Mouse (Mus musculus) brain, embryonic 14.5 days (tissue): ENCODE data around the gene Dscaml1. TPM values are rescaled to one million over a fixed set of nuclear protein-coding genes. Genes with fewer than 3 reads are reported as not detected.
A peak's percentile ranks its signal among the peaks of the same experiment; 100 is the strongest.

ENCODE experiments used
- DNase-seq: peaks from one replicate; pipeline ENCODE4 v3.0.0-alpha.2; 2011; ENCODE audit warnings: low read depth
- CTCF ChIP-seq: fragments of 200-500 bp; IDR thresholded peaks from 2 replicates; pipeline ENCODE4 v1.5.1; 2012; ENCODE audit warnings: inconsistent platforms, mild to moderate bottlenecking, moderate library complexity, borderline replicate concordance; ENCODE audit not compliant: insufficient read depth, insufficient read length; ENCODE audit errors: extremely low read depth
- POLR2A ChIP-seq: fragments of 200-500 bp; IDR thresholded peaks from 2 replicates; pipeline ENCODE4 v1.6.1; 2012; ENCODE audit warnings: mild to moderate bottlenecking, inconsistent platforms, borderline replicate concordance; ENCODE audit not compliant: poor library complexity, insufficient read depth, insufficient read length, severe bottlenecking; ENCODE audit errors: extremely low read depth
- polyA plus RNA-seq: library from polyadenylated mRNA; depleted of rRNA; stranded (reverse); fragments of >200 nt; gene quantifications from 2 replicates; pipeline ENCODE4 v1.2.3, GENCODE M21; 2012; rRNA removed

Dscaml1 gene
- polyA plus RNA-seq, 1 experiment: 36.8 TPM

DNA sequence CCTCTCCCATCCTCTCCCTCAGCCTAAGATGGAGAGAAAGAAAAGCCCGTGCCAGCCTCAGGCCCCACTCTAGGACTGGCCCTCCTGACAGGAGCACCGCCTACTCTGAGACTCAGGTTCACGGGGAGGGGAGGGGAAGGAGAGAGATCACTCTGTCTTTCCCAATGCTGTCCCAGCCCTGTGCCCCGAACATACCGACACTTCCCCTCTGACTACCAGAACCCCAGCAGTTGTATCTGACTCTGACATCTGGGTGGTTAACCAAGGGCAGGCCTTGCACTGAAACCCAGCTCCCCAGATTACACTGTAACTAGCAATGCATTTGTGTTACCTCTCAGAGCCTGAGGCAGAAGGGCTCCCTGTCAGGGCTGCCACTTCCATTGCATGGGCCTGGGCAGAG is 362.0 kb downstream of the Dscaml1 start:
- no peak for TF ChIP-seq CTCF
- no peak for TF ChIP-seq POLR2A
- no peak for DNase-seq

GRCm38 (mm10) chr9:45791456-45792142 is 365.2 kb downstream of the Dscaml1 start:
- TF ChIP-seq CTCF (no peak), POLR2A (no peak)
- no peak for DNase-seq

DNA sequence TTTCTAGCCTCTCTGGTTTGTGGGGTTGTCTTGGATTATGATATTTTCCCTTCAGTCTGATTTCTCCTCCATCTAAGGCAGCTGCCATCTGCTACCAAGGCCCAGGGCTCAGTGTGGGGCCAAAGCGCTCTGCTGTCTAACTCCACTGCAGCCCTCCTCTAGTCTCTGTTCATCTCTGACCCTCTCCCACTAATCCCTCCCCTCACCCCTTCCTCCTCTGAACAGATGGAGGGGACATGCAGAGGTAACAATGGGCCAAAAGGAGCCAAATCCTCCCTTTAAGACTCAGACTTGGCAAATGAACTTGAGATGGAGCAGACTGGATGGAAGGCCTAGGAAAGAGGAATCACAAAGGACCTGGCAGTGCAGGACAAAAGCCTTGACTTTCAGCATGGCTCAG is 365.8 kb downstream of the Dscaml1 start:
- peak; percentile 51 for DNase-seq

DNA sequence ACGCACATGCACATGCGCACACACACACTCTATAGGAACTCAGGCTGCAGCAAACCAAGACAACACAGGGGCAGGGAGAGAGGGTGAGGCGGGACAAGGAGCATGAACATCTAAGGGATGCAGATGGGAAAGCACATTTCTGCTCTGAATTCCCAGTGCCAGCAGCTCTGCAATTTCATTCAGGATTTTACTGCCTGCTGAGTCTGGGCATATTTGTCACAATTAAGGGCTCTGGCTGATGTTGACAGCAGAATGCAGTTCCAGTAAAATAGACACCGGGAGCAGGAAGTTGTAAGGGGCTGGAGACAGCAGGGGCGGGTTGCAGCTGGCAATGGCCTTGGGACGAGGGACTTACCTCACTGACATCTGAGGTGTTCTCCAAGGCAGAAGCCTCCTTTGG is 367.3 kb downstream of the Dscaml1 start:
- DNase-seq: no peak
- no peak for TF ChIP-seq POLR2A
- no peak for TF ChIP-seq CTCF

More for the DNA sequence above, 365.8 kb downstream of the Dscaml1 start:
- TF ChIP-seq POLR2A: no peak

DNA sequence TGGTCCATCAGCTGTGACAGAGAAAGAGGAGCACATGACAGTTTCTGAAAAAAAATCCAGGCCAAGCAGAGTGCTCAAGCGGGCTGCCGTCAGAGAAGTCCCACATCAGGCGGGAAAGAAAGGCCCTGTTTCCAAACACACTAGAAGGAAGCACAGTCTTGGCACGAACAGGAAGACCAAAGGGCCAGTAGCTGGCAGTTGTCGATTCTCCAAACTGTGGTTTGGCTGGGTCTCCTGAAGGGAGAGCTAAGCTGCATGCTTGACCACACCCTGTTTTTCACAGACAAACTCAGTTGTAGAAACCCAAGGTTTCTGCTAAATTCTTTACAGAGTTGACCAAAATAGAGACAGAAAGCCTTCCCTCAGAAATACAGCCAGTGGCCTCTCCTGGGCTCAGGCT is 369.3 kb downstream of the Dscaml1 start:
- TF ChIP-seq POLR2A (no peak), CTCF (no peak)
- no peak for DNase-seq

- no peak for DNase-seq
- TF ChIP-seq CTCF (no peak; the same call in 1 of the 2 replicates), POLR2A (no peak)
These were observed 370.8 kb downstream of the Dscaml1 start for GRCm38 (mm10) chr9:45797271-45797670.

DNA sequence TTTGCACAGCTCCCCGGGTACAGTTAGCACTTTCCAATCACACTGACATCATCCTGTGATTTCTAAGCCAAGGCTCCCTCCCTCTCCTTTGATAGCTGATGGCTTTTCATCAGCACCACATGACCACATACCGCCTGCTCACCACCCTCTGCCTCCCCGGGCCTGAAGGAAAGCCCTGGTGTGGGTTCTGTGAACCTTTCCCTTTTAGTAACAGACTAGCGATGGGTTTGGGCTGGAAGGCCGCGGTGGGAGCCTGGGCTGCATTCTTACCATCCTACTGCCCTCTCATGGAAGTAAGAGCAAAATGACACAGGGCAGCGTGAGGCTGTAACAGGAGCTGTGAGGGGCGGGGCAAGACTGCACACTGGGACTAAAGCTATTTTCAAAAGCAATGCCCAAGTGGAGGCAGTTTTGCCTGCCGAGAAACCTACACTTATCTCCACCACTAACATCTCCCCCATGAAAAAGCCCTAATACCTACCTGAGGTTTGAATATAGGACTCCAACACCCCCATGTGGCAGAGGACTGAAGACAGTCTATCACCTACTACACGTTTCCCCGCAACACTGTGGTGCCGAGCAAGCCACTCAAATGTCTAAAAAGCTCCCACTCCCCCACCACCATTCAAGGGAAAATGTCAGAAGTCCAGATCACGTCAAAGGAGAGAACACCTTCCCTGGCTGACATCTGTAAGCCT is 372.2 kb downstream of the Dscaml1 start:
- TF ChIP-seq POLR2A (no peak), CTCF (peak; percentile 46; the same call in 1 of the 2 replicates)
- peak; percentile 86 for DNase-seq

DNA sequence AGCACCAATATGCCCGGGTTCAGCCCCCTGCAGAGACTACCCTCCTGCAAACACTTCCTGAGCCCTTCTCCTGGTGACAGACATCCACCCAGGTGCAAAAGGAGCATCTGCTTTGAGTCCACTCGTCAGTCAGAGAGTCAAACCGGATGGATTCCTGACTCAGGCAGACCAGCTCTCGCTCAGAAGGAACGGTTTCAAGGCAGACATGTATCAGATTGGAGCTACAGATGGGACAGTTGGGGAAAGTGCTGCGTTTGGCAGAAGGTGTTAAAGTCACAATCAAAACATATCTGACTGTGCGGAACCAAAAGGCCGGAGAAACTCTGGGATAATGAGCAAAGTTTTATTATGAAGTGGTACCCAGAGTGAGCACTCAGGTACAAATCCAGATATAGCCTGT is 373.0 kb downstream of the Dscaml1 start:
- peak; percentile 71 for DNase-seq
- no peak for TF ChIP-seq CTCF
- TF ChIP-seq POLR2A: no peak

Other genes with a start within 250 kb of the Dscaml1 start
- gene BC049352, start 244.6 kb upstream of the Dscaml1 start, polyA plus RNA-seq: 0.10 TPM in 1 of 2 replicates, not detected in the other
- gene Tmprss4, start 222.5 kb upstream of the Dscaml1 start, polyA plus RNA-seq: 0.16 TPM in 1 of 2 replicates, not detected in the other
- 0.54 and 0.78 TPM in 2 replicates for gene Il10ra, start 157.5 kb upstream of the Dscaml1 start, polyA plus RNA-seq
- 0.08 and 0.10 TPM in 2 replicates for gene Tmprss13, start 107.5 kb upstream of the Dscaml1 start, polyA plus RNA-seq
- 374 and 382 TPM in 2 replicates for gene Fxyd6, start 56.4 kb upstream of the Dscaml1 start, polyA plus RNA-seq
- gene Fxyd2, start 27.0 kb upstream of the Dscaml1 start, polyA plus RNA-seq: 7.7 and 8.4 TPM in 2 replicates